Mouse (Mus musculus) CD4-positive, CD25-positive, alpha-beta regulatory T cell, adult 4 months (primary cell): ENCODE results near the gene Ly75. TPM values are rescaled to one million over a fixed set of nuclear protein-coding genes. Genes with fewer than 3 reads are reported as not detected.

Experiments used
- ATAC-seq: one replicate; pipeline ENCODE4 v1.8.0; 2017
- polyA plus RNA-seq, 2 experiments: library from polyadenylated mRNA; unstranded; fragments of 100-300 nt; shearing (Covaris generic); gene quantifications; one replicate each; pipeline ENCODE4 v1.2.1; 2017

Ly75 gene
- polyA plus RNA-seq, 2 experiments from 2014 or later: 13.2 to 14.7 TPM

GRCm38 (mm10) chr2:60322031-60322726 is 60.9 kb downstream of the Ly75 start:
- no peak for ATAC-seq

- no peak for ATAC-seq
Observed at GRCm38 (mm10) chr2:60303796-60304195, 79.3 kb downstream of the Ly75 start.

DNA sequence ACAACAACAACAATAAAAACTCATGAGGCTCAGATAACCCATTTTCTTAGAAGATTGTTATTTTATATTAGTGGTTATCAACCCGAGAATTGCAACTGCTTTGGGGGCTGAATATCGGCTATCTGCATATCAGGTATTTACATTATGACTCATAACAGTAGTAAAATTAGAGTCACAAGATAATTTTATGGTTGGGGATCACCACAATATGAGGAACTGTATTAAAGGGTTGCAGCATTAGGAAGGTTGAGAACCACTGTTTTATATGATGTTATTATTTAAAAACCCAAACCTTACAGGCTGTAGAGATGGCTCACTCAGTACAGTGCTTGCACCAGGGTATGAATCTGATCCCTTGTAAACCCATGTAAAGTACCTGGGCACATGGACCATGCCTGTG is 83.8 kb downstream of the Ly75 start:
- ATAC-seq: peak; percentile 56

GRCm38 (mm10) chr2:60298266-60298665 is 84.8 kb downstream of the Ly75 start:
- no peak for ATAC-seq

- ATAC-seq: no peak
Observed at GRCm38 (mm10) chr2:60291381-60291780, 91.7 kb downstream of the Ly75 start.

GRCm38 (mm10) chr2:60289451-60289850 is 93.7 kb downstream of the Ly75 start:
- no peak for ATAC-seq

GRCm38 (mm10) chr2:60288606-60289005 is 94.5 kb downstream of the Ly75 start:
- no peak for ATAC-seq

DNA sequence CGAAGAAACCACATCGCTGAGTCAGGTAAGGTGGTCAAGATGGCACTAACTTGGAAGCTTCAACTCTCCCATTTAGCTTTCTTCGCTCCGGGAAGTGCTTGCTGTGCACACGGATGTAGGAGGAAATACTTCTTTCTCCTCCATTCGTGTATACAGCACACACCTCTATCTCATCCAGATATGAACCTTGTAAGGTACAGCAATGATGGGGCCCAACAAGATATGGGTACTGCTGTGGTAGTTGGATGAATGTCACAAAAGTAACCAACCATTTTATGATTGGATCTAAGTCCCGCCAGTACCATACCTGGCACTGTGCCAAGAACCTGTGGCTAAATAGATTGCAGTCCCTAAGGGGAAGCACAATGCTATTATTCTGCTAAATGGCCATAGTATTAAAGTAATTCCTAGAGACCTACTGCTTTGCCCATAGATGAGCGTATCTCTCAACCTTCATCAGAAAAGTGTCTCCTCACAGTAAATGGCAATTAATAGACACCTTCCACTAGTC is 97.9 kb downstream of the Ly75 start:
- ATAC-seq: no peak

DNA sequence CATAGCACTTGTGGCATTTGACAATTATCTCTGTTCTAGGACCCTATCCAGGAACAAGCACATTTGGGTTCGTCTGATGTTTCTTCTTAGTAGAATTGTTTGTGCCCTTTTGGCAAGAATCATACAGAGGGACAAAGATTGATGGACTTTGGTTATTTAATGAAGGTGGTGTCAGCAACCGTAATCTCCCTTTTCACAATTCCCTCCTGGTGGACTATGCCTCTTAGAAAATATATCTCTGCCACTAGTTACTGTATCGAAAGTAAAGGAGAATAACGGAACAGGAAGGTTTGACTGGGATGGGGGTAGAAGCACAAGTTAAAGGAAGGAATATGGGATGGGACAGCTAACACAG is 98.7 kb downstream of the Ly75 start, which contains the start of gene Cd302:
Gene Cd302, minus strand, starts transcription at position 22 of the 355 bp plus-strand sequence.
- ATAC-seq: no peak

- ATAC-seq: peak; percentile 60
Observed at GRCm38 (mm10) chr2:60283751-60284466, 99.2 kb downstream of the Ly75 start.

GRCm38 (mm10) chr2:60283208-60283750 is 99.8 kb downstream of the Ly75 start:
- no peak for ATAC-seq

GRCm38 (mm10) chr2:60282625-60283024 is 100.5 kb downstream of the Ly75 start:
- no peak for ATAC-seq

- no peak for ATAC-seq
Observed at GRCm38 (mm10) chr2:60278627-60279026, 104.5 kb downstream of the Ly75 start.

- no peak for ATAC-seq
Observed at GRCm38 (mm10) chr2:60269856-60270479, 113.1 kb downstream of the Ly75 start.

GRCm38 (mm10) chr2:60267567-60267966 is 115.5 kb downstream of the Ly75 start:
- ATAC-seq: no peak

GRCm38 (mm10) chr2:60260621-60261350 is 122.3 kb downstream of the Ly75 start:
- ATAC-seq: no peak

DNA sequence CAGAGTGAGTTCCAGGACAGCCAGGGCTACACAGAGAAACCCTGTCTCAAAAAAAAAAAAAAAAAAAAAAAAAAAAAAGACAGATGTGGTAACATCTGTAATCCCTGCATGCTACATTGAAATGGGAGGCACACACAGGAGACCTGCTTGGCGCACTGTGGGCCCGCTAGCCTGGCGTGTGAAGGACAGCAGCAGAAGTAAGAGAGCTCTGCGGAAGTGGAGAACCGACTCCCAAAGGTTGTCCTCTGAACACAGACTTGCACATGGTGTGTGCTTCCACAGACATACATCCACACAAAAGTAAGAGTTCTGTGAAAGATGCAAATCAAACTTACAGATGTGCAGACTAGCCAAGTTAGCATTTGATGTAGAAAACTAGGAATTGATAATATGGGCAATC is 123.9 kb downstream of the Ly75 start:
- no peak for ATAC-seq

DNA sequence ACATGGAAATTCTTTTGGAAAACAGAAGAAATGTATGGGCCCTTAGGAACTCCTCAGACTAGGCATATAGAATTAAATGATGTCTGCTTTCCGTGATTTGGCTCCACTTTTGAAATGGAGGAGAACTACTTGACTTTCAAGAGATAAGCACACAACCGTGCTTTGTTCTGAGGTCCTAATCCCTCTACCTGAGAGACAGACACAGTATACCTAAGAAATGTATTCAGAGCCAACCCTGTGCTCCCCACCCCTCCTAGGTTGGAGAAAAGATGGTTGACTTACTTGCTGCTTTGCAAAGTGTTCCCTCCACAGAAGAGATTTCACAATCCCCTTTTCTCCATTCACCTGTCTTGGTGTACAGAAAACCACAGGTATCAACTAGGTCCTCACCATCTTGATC is 126.4 kb downstream of the Ly75 start:
- ATAC-seq: no peak

- ATAC-seq: no peak
Observed at GRCm38 (mm10) chr2:60253506-60253905, 129.6 kb downstream of the Ly75 start.

GRCm38 (mm10) chr2:60252782-60253181 is 130.3 kb downstream of the Ly75 start:
- no peak for ATAC-seq
